Mouse (Mus musculus) myocyte (in vitro differentiated cells): ENCODE data around the gene Rbfox2.

Experiments
- CEBPB ChIP-seq: IDR thresholded peaks from 2 replicates; pipeline ENCODE4 v1.6.1; 2011; ENCODE audit warnings: mild to moderate bottlenecking, moderate library complexity; ENCODE audit not compliant: poor library complexity, insufficient read depth, severe bottlenecking
- POLR2A ChIP-seq: IDR thresholded peaks from one replicate; pipeline ENCODE4 v1.6.1; 2011; ENCODE audit warnings: low read depth, mild to moderate bottlenecking, control low read depth, moderate library complexity; ENCODE audit not compliant: insufficient read length
- TCF12 ChIP-seq: IDR thresholded peaks from one replicate; pipeline ENCODE4 v1.6.1; 2011; ENCODE audit warnings: mild to moderate bottlenecking, control low read depth; ENCODE audit not compliant: poor library complexity, insufficient read depth, severe bottlenecking
- USF1 ChIP-seq: IDR thresholded peaks from one replicate; pipeline ENCODE4 v1.6.1; 2011; ENCODE audit warnings: low read depth, mild to moderate bottlenecking, control low read depth, moderate library complexity

DNA sequence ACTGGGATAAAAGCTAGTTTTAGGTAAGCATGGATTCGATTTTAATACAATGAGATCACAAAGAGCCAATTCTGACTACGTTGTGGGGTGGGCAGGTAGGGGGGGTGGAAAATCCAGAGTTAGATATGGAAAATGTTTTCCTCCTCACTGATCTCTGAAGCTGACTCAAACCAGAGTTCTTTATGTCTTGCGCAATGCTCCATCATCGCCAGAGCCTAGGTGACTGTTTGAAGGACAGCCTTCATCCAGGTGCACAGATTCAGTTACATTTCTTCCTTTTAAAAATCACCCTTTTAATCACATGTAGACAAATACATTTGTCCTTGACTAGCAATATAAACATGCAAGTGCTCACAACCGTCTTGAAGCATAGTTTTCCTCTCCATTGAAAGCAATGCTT is 62.2 kb downstream of the Rbfox2 start:
- peak; percentile 93 for TF ChIP-seq CEBPB
- TF ChIP-seq TCF12 = no peak
- TF ChIP-seq USF1 = no peak
- no peak for TF ChIP-seq POLR2A
